Mouse (Mus musculus): ENCODE results near the gene Pum1. TPM values are rescaled to one million over a fixed set of nuclear protein-coding genes. Genes with fewer than 3 reads are reported as not detected.

Gene Pum1
- polyA plus RNA-seq, 1 experiment from 2014 or later: 107 TPM

DNA sequence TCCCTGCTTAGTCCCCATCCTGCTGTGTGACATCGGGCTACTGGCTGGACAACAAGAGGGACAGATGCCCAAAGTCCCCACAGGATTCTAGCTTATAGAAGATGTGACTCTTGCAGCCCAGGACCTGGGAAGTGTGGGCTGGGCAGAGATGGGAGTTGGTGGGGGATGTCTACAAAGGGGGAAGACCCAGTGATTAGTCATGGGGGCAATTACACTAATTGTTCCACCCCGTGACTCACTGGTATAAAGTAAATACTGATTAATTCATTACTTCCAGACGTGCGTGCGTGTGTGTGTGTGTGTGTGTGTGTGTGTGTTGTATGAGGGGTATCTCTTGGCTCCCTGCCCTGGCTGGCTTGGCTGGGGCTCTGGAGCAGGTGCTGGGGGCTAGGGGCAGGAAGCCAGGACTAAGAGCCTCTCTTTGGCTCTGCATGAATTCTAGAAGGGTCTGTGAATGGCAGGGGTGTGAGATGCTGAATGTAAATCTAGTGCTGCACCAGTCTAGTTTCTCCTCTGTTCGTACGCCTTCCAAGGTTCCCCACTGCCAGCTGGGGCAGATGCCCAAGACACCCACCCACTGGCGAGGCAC lies 151.7 kb downstream of the Pum1 start:
- H3K4me3 ChIP-seq (ENCODE audit: low read depth, low read length): no peak overlapping the region

DNA sequence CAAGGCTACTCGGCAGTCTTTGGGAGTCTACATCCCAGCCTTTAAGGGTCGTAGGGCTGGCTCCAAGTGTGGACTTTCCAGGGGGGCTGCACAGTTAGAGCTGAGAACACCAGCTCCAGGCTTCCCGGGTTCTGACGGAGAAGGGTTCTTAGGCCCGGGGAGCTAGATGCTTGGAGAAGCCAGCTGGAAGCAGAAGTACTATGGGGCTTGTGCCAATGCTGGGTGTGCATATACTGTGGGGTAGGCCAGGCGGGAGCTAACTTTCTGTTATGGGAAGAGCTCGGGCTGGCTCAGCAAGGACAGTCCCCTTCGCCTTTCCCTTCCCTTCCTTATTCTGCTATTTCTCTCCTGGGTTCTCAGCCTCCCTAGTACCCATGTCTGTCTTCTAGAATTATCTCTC lies 152.7 kb downstream of the Pum1 start:
- no peak overlapping the region for H3K4me2 ChIP-seq (ENCODE audit: low read depth)
- WGBS: 87% methylated on average over 8 of the region's 8 CpGs
- no peak for ATAC-seq (ENCODE audit: insufficient read depth, low FRiP score, low TSS enrichment)
- no peaks in the 10 kb centered on the region for H3K27me3 ChIP-seq (ENCODE audit: control insufficient read depth, insufficient read depth, low read length)
- DNase-seq (ENCODE audit: low spot score): no peak
- H3K4me3 ChIP-seq (ENCODE audit: low read depth, low read length): no peak overlapping the region
- peaks cover 2% of the 10 kb centered on the region; the same call in 1 of the 2 replicates for H3K36me3 ChIP-seq (ENCODE audit: control insufficient read depth, insufficient read depth, low read length)
- H3K9ac ChIP-seq (ENCODE audit: low read length): no peak overlapping the region
- H3K4me1 ChIP-seq (ENCODE audit: control insufficient read depth, insufficient read depth, low read length): peaks cover 19% of the 10 kb centered on the region
- no peak overlapping the region for H3K27ac ChIP-seq (ENCODE audit: low read depth, low read length)
- H3K9me3 ChIP-seq (ENCODE audit: control insufficient read depth, low read length): no peaks in the 10 kb centered on the region

More for the DNA sequence above, 151.7 kb downstream of the Pum1 start:
- ATAC-seq (ENCODE audit: insufficient read depth, low FRiP score, low TSS enrichment) (no peak), DNase-seq (ENCODE audit: low spot score) (no peak)
- H3K36me3 ChIP-seq (ENCODE audit: control insufficient read depth, insufficient read depth, low read length): peaks cover 2% of the 10 kb centered on the region; the same call in 1 of the 2 replicates
- H3K4me1 ChIP-seq (ENCODE audit: control insufficient read depth, insufficient read depth, low read length): peaks cover 20% of the 10 kb centered on the region
- no peaks in the 10 kb centered on the region for H3K9me3 ChIP-seq (ENCODE audit: control insufficient read depth, low read length)
- H3K27me3 ChIP-seq (ENCODE audit: control insufficient read depth, insufficient read depth, low read length): no peaks in the 10 kb centered on the region
- 68% methylated on average over 8 of the region's 8 CpGs for WGBS
- no peak overlapping the region for H3K4me2 ChIP-seq (ENCODE audit: low read depth)
- no peak overlapping the region for H3K9ac ChIP-seq (ENCODE audit: low read length)
- no peak overlapping the region for H3K27ac ChIP-seq (ENCODE audit: low read depth, low read length)

DNA sequence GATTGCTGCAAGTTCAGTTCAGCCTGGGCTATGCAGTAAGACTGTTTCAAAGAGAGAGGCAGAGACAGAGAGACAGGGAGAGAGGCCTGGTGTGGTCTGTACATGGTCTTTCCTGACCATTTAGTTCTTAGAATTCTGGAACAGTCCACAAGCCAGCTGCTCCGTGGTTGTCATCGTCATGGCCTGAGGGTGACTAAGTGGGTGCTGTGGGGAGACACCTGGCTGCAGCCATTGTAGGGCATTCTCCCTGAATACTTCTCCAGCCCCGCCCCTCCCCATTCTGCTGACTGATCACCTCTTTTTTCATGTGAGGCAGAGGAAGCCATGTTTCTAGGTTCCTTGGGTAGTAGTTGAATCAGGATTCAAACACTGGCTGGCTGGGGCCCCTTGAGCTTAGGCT lies 156.7 kb downstream of the Pum1 start:
- Histone ChIP-seq H3K27ac (ENCODE audit: low read depth, low read length) (no peak overlapping the region), H3K4me2 (ENCODE audit: low read depth) (no peak overlapping the region), H3K27me3 (ENCODE audit: control insufficient read depth, insufficient read depth, low read length) (no peaks in the 10 kb centered on the region), H3K4me3 (ENCODE audit: low read depth, low read length) (no peak overlapping the region), H3K9ac (ENCODE audit: low read length) (no peak overlapping the region), H3K9me3 (ENCODE audit: control insufficient read depth, low read length) (no peaks in the 10 kb centered on the region), H3K36me3 (ENCODE audit: control insufficient read depth, insufficient read depth, low read length) (peaks cover 4% of the 10 kb centered on the region; the same call in 1 of the 2 replicates), H3K4me1 (ENCODE audit: control insufficient read depth, insufficient read depth, low read length) (0 out of 2 replicates have a peak, but pooled peaks cover 3% of the 10 kb centered on the region)
- WGBS: 84% methylated on average over 3 of the region's 3 CpGs
- ATAC-seq (ENCODE audit: insufficient read depth, low FRiP score, low TSS enrichment) (no peak), DNase-seq (ENCODE audit: low spot score) (no peak)

DNA sequence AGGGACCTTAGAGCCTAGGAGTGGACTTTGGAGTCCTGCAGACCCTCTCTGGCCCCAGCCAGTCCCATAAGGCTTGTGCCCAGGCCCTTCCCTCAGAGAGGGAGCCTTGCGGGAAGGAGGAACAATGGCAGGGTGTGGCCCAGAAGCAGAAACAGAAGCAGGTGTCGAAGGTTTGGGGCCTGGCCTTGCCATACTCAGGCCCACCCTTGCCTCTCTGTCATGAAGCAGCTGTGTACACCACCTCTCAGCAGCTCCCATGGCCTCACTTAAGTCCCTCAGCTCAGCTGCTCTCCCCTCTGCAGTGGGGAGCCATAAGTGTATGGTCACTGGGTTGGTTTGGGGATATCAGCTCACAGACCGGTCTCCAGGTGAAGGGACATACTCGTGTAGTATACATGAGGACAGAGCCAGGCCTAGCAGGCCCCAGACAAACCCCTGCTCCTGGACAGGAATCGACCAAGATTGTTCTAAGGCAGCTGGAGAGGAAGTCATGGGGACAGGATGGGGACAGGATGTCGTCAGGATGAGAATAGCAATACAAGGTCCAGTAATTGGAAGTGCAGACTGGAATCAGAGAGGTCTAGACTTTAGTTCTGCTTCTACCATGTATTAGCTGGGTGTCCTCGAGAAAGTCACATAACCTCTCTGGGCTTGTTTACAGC lies 157.6 kb downstream of the Pum1 start:
- Histone ChIP-seq H3K27me3 (ENCODE audit: control insufficient read depth, insufficient read depth, low read length) (no peaks in the 10 kb centered on the region), H3K4me3 (ENCODE audit: low read depth, low read length) (no peak overlapping the region), H3K9ac (ENCODE audit: low read length) (no peak overlapping the region), H3K36me3 (ENCODE audit: control insufficient read depth, insufficient read depth, low read length) (peaks cover 4% of the 10 kb centered on the region; the same call in 1 of the 2 replicates), H3K9me3 (ENCODE audit: control insufficient read depth, low read length) (no peaks in the 10 kb centered on the region), H3K27ac (ENCODE audit: low read depth, low read length) (no peak overlapping the region), H3K4me1 (ENCODE audit: control insufficient read depth, insufficient read depth, low read length) (no peaks in the 10 kb centered on the region), H3K4me2 (ENCODE audit: low read depth) (no peak overlapping the region)
- DNase-seq (ENCODE audit: low spot score) (no peak), ATAC-seq (ENCODE audit: insufficient read depth, low FRiP score, low TSS enrichment) (no peak)
- 82% methylated on average over 7 of the region's 7 CpGs for WGBS

DNA sequence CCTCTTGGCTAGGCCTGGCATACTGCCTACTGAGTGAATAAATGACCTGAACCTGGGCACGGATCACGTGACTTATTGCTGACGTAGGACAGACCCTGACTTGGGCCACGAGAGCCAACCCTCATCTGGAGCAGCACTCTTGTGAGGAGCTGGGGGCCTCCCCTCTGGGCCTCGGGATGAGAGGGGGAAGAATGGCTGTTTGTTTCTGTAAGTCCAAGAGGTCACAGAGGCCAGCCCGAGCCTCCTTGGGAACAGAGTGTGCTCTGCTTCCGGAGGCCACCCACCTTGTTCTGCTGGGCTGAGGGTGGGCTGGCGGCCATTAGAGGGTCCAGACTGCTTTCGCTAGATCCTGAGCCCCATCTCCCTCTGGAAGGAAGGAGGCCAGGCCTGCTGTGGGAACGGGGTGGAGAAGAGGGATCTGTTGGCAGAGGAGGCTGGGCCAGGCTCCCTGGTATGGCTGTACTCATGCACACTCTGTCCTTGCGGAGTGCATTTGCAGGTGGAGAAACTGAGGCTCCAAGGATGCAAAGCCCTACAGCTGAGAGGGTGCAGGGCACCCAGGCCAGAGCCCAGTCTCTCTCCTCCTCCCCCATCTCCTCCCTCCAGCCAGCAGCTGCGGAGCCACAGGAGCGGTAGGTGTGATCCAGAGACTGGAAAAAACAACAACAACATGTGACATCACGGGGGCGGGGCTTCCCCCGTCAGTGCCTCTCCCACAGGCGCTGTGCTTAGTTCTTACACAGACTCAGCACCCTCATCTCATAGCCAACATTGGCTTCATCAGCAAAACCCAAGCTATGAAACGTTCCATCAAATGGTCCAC lies 165.9 kb downstream of the Pum1 start:
- Histone ChIP-seq H3K27me3 (ENCODE audit: control insufficient read depth, insufficient read depth, low read length) (no peaks in the 10 kb centered on the region), H3K4me3 (ENCODE audit: low read depth, low read length) (no peak overlapping the region), H3K9ac (ENCODE audit: low read length) (no peak overlapping the region), H3K27ac (ENCODE audit: low read depth, low read length) (0 out of 2 replicates have a peak overlapping the region, but pooled peaks have one; percentile 23), H3K36me3 (ENCODE audit: control insufficient read depth, insufficient read depth, low read length) (no peaks in the 10 kb centered on the region), H3K4me1 (ENCODE audit: control insufficient read depth, insufficient read depth, low read length) (peaks cover 8% of the 10 kb centered on the region), H3K4me2 (ENCODE audit: low read depth) (peak overlapping the region; percentile 17; the same call in 1 of the 2 replicates), H3K9me3 (ENCODE audit: control insufficient read depth, low read length) (no peaks in the 10 kb centered on the region)
- 12% methylated on average over 18 of the region's 18 CpGs for WGBS
- peak; percentile 66 for DNase-seq (ENCODE audit: low spot score)
- no peak for ATAC-seq (ENCODE audit: insufficient read depth, low FRiP score, low TSS enrichment)

Other genes starting within 250 kb of the Pum1 start
- 19.1 and 21.0 TPM in 2 replicates for gene Nkain1, start 89.1 kb upstream of the Pum1 start, polyA plus RNA-seq (2014; fragmentation: Nextera tagmentation; extraction: Ambion mirVana)
- 22.3 and 23.2 TPM in 2 replicates for gene Sdc3, start 129.2 kb downstream of the Pum1 start, polyA plus RNA-seq (2014; fragmentation: Nextera tagmentation; extraction: Ambion mirVana)
- 24.6 and 24.8 TPM in 2 replicates for gene Laptm5, start 249.8 kb downstream of the Pum1 start, polyA plus RNA-seq (2014; fragmentation: Nextera tagmentation; extraction: Ambion mirVana)

Data from neural tube, embryonic 11.5 days (tissue).